17 mouse cellular contexts compared by ENCODE assay signal in genomic region chr12:83113971-83114370, GRCm38 (mm10).
DNase-seq lines count a peak whose midpoint lies in the region; ATAC-seq and TF ChIP-seq lines count a peak whose summit lies in the region.
"Had no signal": no experiment of that assay in that cellular context is flagged by ENCODE, and none has a peak within 500 bp of the region (broad histone marks: within the 10 kb centered on the region; RNA-seq: fewer than 3 reads in every experiment).

No protein-coding gene starts in this region.

- 60% methylated on average over 3 of the region's 3 CpGs for WGBS in liver, embryonic 12.5 days (ENCODE audit: insufficient replicate concordance)
- WGBS in cerebellum, adult 2 months: 50% methylated on average over 3 of the region's 3 CpGs
- 39% methylated on average over 3 of the region's 3 CpGs for WGBS in kidney, embryonic 16.5 days

- H3K27ac ChIP-seq in liver, embryonic 12.5 days: peak overlapping the region; percentile 70; the same call in 1 of the 2 replicates
- H3K27ac ChIP-seq in cerebellum, adult 2 months (ENCODE audit: insufficient read depth, low read length): no peak overlapping the region
- H3K27ac ChIP-seq in kidney, embryonic 16.5 days (ENCODE audit: low read length): no peak overlapping the region
- H3K27ac ChIP-seq: embryonic facial prominence, embryonic 15.5 days; forebrain, embryonic 10.5 days; heart, embryonic 15.5 days; hindbrain, embryonic 10.5 days; limb, embryonic 12.5 days had no signal

- peaks cover 42% of the 10 kb centered on the region for H3K4me1 ChIP-seq in liver, embryonic 12.5 days
- peaks cover 52% of the 10 kb centered on the region for H3K4me1 ChIP-seq in cerebellum, adult 2 months (ENCODE audit: control insufficient read depth, insufficient read depth, low read length)
- H3K4me1 ChIP-seq in kidney, embryonic 16.5 days (ENCODE audit: insufficient read depth, low read length): 0 out of 2 replicates have a peak, but pooled peaks cover 5% of the 10 kb centered on the region
- H3K4me1 ChIP-seq: embryonic facial prominence, embryonic 15.5 days had no signal

- peak; percentile 65 for DNase-seq in cerebellum, adult 11-12 months
- DNase-seq in liver: no peak
- peak; percentile 52 to 65 for DNase-seq in cerebellum, adult 2 months
- peak; percentile 55 to 71 for DNase-seq in cerebellum, postnatal 25 days
- no peak for DNase-seq in urinary bladder, postnatal 25 days (ENCODE audit: low spot score)
- DNase-seq: thymus, adult 18-20 months had no signal

- no peak for TF ChIP-seq CTCF in cerebellum, adult 2 months (IDR thresholded peaks at IDR 0.05; ENCODE audit: borderline replicate concordance, insufficient read depth, low read depth, low read length)

- no peaks in the 10 kb centered on the region for H3K9me3 ChIP-seq in liver, embryonic 12.5 days (replicated peaks)
- H3K9me3 ChIP-seq in kidney, embryonic 16.5 days (ENCODE audit: low read length): no peaks in the 10 kb centered on the region
- H3K9me3 ChIP-seq: embryonic facial prominence, embryonic 15.5 days; forebrain, embryonic 10.5 days; heart, embryonic 15.5 days; hindbrain, embryonic 10.5 days; limb, embryonic 12.5 days had no signal

- no peak for ATAC-seq in cerebellum, adult (ENCODE audit: insufficient number of reproducible peaks, low FRiP score, low TSS enrichment)
- no peak for ATAC-seq in liver, embryonic 12.5 days
- ATAC-seq in kidney, embryonic 16.5 days (ENCODE audit: low FRiP score, low TSS enrichment): no peak
- ATAC-seq: CD4-positive, CD25-positive, alpha-beta regulatory T cell, adult 4 months; Patski had no signal

- H3K4me2 ChIP-seq in liver, embryonic 12.5 days: no peak overlapping the region
- H3K4me2 ChIP-seq in kidney, embryonic 16.5 days (replicated peaks; ENCODE audit: low read depth, low read length): no peak overlapping the region
- H3K4me2 ChIP-seq: embryonic facial prominence, embryonic 15.5 days; heart, embryonic 15.5 days; limb, embryonic 12.5 days; lung, embryonic 14.5 days had no signal

- no peak overlapping the region for H3K9ac ChIP-seq in liver, embryonic 12.5 days
- H3K9ac ChIP-seq in kidney, embryonic 16.5 days (replicated peaks; ENCODE audit: low read length): no peak overlapping the region
- H3K9ac ChIP-seq: embryonic facial prominence, embryonic 15.5 days; heart, embryonic 15.5 days; limb, embryonic 12.5 days; lung, embryonic 14.5 days had no signal

- H3K4me3 ChIP-seq in liver, embryonic 12.5 days: no peak overlapping the region
- no peak overlapping the region for H3K4me3 ChIP-seq in cerebellum, adult 2 months (replicated peaks; ENCODE audit: insufficient read depth, low read depth, low read length)
- H3K4me3 ChIP-seq in kidney, embryonic 16.5 days (ENCODE audit: low read length): no peak overlapping the region
- H3K4me3 ChIP-seq: embryonic facial prominence, embryonic 15.5 days; forebrain, embryonic 10.5 days; heart, embryonic 15.5 days; hindbrain, embryonic 10.5 days; limb, embryonic 12.5 days had no signal

- TF ChIP-seq POLR2A in cerebellum, adult 2 months (IDR thresholded peaks at IDR 0.05; ENCODE audit: borderline replicate concordance, insufficient read depth, low read length): no peak

- H3K36me3 ChIP-seq in liver, embryonic 12.5 days: no peaks in the 10 kb centered on the region
- H3K36me3 ChIP-seq in kidney, embryonic 16.5 days (ENCODE audit: insufficient read depth, low read length): no peaks in the 10 kb centered on the region
- H3K36me3 ChIP-seq: embryonic facial prominence, embryonic 15.5 days; forebrain, embryonic 10.5 days; heart, embryonic 15.5 days; hindbrain, embryonic 10.5 days; limb, embryonic 12.5 days had no signal

- no peaks in the 10 kb centered on the region for H3K27me3 ChIP-seq in liver, embryonic 12.5 days (replicated peaks)
- H3K27me3 ChIP-seq in cerebellum, adult 2 months (ENCODE audit: control insufficient read depth, insufficient read depth, low read length): no peaks in the 10 kb centered on the region
- H3K27me3 ChIP-seq in kidney, embryonic 16.5 days (ENCODE audit: insufficient read depth, low read length): no peaks in the 10 kb centered on the region
- H3K27me3 ChIP-seq: embryonic facial prominence, embryonic 15.5 days; heart, embryonic 15.5 days; limb, embryonic 12.5 days had no signal

Comparison
In these comparisons a context has a peak if more than half of its experiments do, and no peak if none do; other contexts are left out.
1. DNase-seq: peak in cerebellum, adult 11-12 months (single experiment), cerebellum, adult 2 months (2 of 2) and cerebellum, postnatal 25 days (2 of 2); none in liver (single experiment) and urinary bladder, postnatal 25 days (single experiment).